Mouse (Mus musculus) gastrocnemius, adult 18-20 months (tissue): ENCODE data around the gene Art1. TPM values are rescaled to one million over a fixed set of nuclear protein-coding genes. Genes with fewer than 3 reads are reported as not detected.
A peak's percentile ranks its signal among the peaks of the same experiment; 100 is the strongest.

Source experiments
- DNase-seq: peaks from one replicate; pipeline ENCODE4 v3.0.0; 2021; ENCODE audit warnings: low spot score
- total RNA-seq, 2 experiments: library from RNA; stranded (reverse); gene quantifications; 2 replicates each; pipeline ENCODE4 v1.2.3; 2021

The Art1 gene
- total RNA-seq, 2 experiments from 2014 or later = 558 to 637 TPM

- DNase-seq = peak; percentile 59
Observed at GRCm38 (mm10) chr7:102108206-102108605, 6.7 kb downstream of the Art1 start.

GRCm38 (mm10) chr7:102109171-102109570, 7.6 kb downstream of the Art1 start, which contains the start of gene Art5:
Gene Art5, minus strand, starts transcription at chr7:102109489.
- no peak for DNase-seq

GRCm38 (mm10) chr7:102109746-102110145, 8.2 kb downstream of the Art1 start:
- DNase-seq = no peak

- no peak for DNase-seq
Observed at GRCm38 (mm10) chr7:102113151-102113729, 11.7 kb downstream of the Art1 start.

GRCm38 (mm10) chr7:102116579-102117331, 15.2 kb downstream of the Art1 start, which contains the start of gene Chrna10:
Gene Chrna10, minus strand, starts transcription at chr7:102116828.
- DNase-seq = no peak

- no peak for DNase-seq
Observed at GRCm38 (mm10) chr7:102117382-102117781, 15.8 kb downstream of the Art1 start.

- no peak for DNase-seq
Observed at GRCm38 (mm10) chr7:102120326-102120725, 18.8 kb downstream of the Art1 start.

- no peak for DNase-seq
Observed at GRCm38 (mm10) chr7:102132395-102132794, 30.9 kb downstream of the Art1 start.

GRCm38 (mm10) chr7:102137464-102137863, 35.9 kb downstream of the Art1 start:
- peak; percentile 21 for DNase-seq

- no peak for DNase-seq
Observed at GRCm38 (mm10) chr7:102137898-102138297, 36.4 kb downstream of the Art1 start.

GRCm38 (mm10) chr7:102153691-102154090, 52.1 kb downstream of the Art1 start:
- no peak for DNase-seq

Other genes with a start within 250 kb of the Art1 start
- 1 to 10 TPM; 1.9 to 3.4 TPM for gene Folr2, start 244.5 kb upstream of the Art1 start, total RNA-seq
- 10 to 100 TPM; 17.8 to 24.2 TPM for gene Anapc15, start 238.0 kb upstream of the Art1 start, total RNA-seq
- gene Folr1, start 231.0 kb upstream of the Art1 start, total RNA-seq = 1 to 10 TPM in 1 of 2 experiments, under 1 TPM in 1; 0.89 to 2.8 TPM
- 100 to 1,000 TPM; 104 to 108 TPM for gene Lamtor1, start 195.8 kb upstream of the Art1 start, total RNA-seq
- not detected for gene Tomt, start 195.4 kb upstream of the Art1 start, total RNA-seq
- gene Lrrc51, start 167.8 kb upstream of the Art1 start, total RNA-seq = 1 to 10 TPM; 4.0 to 4.3 TPM
- gene Numa1, start 167.6 kb upstream of the Art1 start, total RNA-seq = 10 to 100 TPM; 53.5 to 57.4 TPM
- 1 to 10 TPM; 1.5 to 2.3 TPM for gene Il18bp, start 83.1 kb upstream of the Art1 start, total RNA-seq
- 10 to 100 TPM; 20.6 to 27.5 TPM for gene Rnf121, start 36.3 kb upstream of the Art1 start, total RNA-seq
- 1 to 10 TPM; 2.9 to 4.1 TPM for gene Xndc1, start 36.2 kb upstream of the Art1 start, total RNA-seq
- gene Xntrpc, start 36.0 kb upstream of the Art1 start, total RNA-seq = under 1 TPM; 0.68 to 0.78 TPM
- under 1 TPM; 0.23 to 0.31 TPM for gene Trpc2, start 18.6 kb upstream of the Art1 start, total RNA-seq
- 10 to 100 TPM; 28.7 to 33.6 TPM for gene Art5, start 7.7 kb downstream of the Art1 start, total RNA-seq
- gene Chrna10, start 15.1 kb downstream of the Art1 start, total RNA-seq = not detected
- gene Nup98, start 108.4 kb downstream of the Art1 start, total RNA-seq = 10 to 100 TPM; 24.0 to 29.8 TPM
- gene Pgap2, start 108.5 kb downstream of the Art1 start, total RNA-seq = 10 to 100 TPM; 25.0 to 26.6 TPM
- gene Rhog, start 154.3 kb downstream of the Art1 start, total RNA-seq = 10 to 100 TPM; 13.8 to 17.4 TPM
- gene Stim1, start 166.1 kb downstream of the Art1 start, total RNA-seq = 100 to 1,000 TPM; 169 to 172 TPM